Mouse (Mus musculus): Measurements from ENCODE around the gene Adam11. TPM values are rescaled to one million over a fixed set of nuclear protein-coding genes. Genes with fewer than 3 reads are reported as not detected.
"Not testable (repeated sequence)": the region's sequence is repeated elsewhere in the genome, so short reads cannot be mapped to it uniquely, and the experiment has no call there.

Gene Adam11
- 31.8 and 32.8 TPM in 2 replicates for polyA plus RNA-seq (2015; fragmentation: Nextera tagmentation; extraction: Ambion mirVana)

GRCm38 (mm10) chr11:102761309-102762210 is at the start of gene Adam11:
Adam11 (plus strand) TSS chr11:102761439.
- peak within 1 kb of the TSS; percentile 88 for H3K9ac ChIP-seq (replicated peaks)
- H3K9me3 ChIP-seq: no peaks in the 10 kb centered on the region
- H3K27me3 ChIP-seq: peaks cover 13% of the 10 kb centered on the region; the same call in 1 of the 2 replicates
- peaks cover 26% of the 10 kb centered on the region for H3K4me1 ChIP-seq (replicated peaks)
- peak within 1 kb of the TSS; percentile 89 for H3K4me2 ChIP-seq (replicated peaks)
- ATAC-seq: peak; percentile 62
- H3K27ac ChIP-seq: peak within 1 kb of the TSS; percentile 56
- H3K4me3 ChIP-seq (replicated peaks): peak within 1 kb of the TSS; percentile 65
- no peaks in the 10 kb centered on the region for H3K36me3 ChIP-seq
- WGBS: under 1% methylated on average over 55 of the region's 76 CpGs

DNA sequence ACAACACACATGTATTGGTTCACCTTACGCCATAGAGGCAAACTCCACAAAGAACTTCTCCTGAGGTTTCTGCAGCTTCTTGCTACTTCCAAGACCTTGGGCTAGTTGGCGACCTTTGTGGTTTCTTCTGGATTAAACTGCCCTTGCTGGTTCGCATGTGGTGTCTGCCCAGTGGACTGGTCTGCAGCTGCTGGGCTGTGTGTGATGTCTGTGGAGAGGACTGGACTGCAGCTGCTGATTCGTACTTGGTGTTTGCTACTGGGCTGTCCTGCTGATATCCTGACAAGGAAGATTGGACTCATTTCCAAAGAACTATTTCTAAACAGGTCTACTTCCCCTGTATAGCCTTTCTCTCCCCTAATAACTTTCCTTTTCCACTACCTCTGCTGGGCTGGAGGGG is 48.8 kb upstream of the Adam11 start:
- Histone ChIP-seq H3K4me2 (replicated peaks) (no peak overlapping the region), H3K9me3 (no peaks in the 10 kb centered on the region), H3K4me3 (replicated peaks) (no peak overlapping the region), H3K4me1 (replicated peaks) (no peaks in the 10 kb centered on the region), H3K27ac (no peak overlapping the region), H3K9ac (replicated peaks) (no peak overlapping the region), H3K36me3 (no peaks in the 10 kb centered on the region), H3K27me3 (no peaks in the 10 kb centered on the region)
- ATAC-seq: no peak
- 93% methylated on average over 4 of the region's 4 CpGs for WGBS

DNA sequence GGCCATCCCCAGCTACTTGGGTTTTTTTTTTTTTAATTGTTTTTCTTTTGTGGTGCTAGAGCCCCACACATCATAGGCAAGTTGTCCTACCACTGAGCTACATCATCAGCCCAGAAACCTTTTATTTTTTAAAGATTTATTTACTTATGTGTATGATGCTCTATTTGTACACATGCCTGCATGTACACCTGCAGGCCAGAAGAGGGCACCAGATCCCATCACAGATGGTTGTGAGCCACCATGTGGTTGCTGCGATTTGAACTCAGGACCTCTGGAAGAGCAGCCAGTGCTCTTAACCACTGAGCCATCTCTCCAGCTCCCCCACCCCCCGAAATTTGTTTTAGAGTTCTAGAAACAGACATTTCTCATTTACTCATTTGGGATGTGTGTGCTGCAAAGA is 46.7 kb upstream of the Adam11 start:
- not testable (repeated sequence) for H3K9me3 ChIP-seq; H3K4me1 ChIP-seq (replicated peaks); H3K36me3 ChIP-seq; H3K9ac ChIP-seq (replicated peaks); H3K4me3 ChIP-seq (replicated peaks); H3K27ac ChIP-seq; H3K27me3 ChIP-seq; ATAC-seq; H3K4me2 ChIP-seq (replicated peaks)
- 83% methylated on average over 2 of the region's 2 CpGs for whole genome bisulfite sequencing

GRCm38 (mm10) chr11:102716135-102716534 is 45.1 kb upstream of the Adam11 start:
- no peak overlapping the region for H3K27ac ChIP-seq
- H3K9ac ChIP-seq (replicated peaks): no peak overlapping the region
- WGBS: 83% methylated on average over 7 of the region's 7 CpGs
- no peaks in the 10 kb centered on the region for H3K9me3 ChIP-seq
- no peaks in the 10 kb centered on the region for H3K4me1 ChIP-seq (replicated peaks)
- H3K4me2 ChIP-seq (replicated peaks): no peak overlapping the region
- no peaks in the 10 kb centered on the region for H3K27me3 ChIP-seq
- ATAC-seq: no peak
- H3K4me3 ChIP-seq (replicated peaks): no peak overlapping the region
- H3K36me3 ChIP-seq: no peaks in the 10 kb centered on the region

- no peak overlapping the region for H3K27ac ChIP-seq
- ATAC-seq: no peak
- no peak overlapping the region for H3K4me2 ChIP-seq (replicated peaks)
- no peak overlapping the region for H3K4me3 ChIP-seq (replicated peaks)
- no peaks in the 10 kb centered on the region for H3K9me3 ChIP-seq
- 40% methylated on average over 3 of the region's 3 CpGs for whole genome bisulfite sequencing
- no peak overlapping the region for H3K9ac ChIP-seq (replicated peaks)
- H3K36me3 ChIP-seq: no peaks in the 10 kb centered on the region
- H3K4me1 ChIP-seq (replicated peaks): no peaks in the 10 kb centered on the region
- no peaks in the 10 kb centered on the region for H3K27me3 ChIP-seq
Observed at GRCm38 (mm10) chr11:102725574-102725973, 35.7 kb upstream of the Adam11 start.

DNA sequence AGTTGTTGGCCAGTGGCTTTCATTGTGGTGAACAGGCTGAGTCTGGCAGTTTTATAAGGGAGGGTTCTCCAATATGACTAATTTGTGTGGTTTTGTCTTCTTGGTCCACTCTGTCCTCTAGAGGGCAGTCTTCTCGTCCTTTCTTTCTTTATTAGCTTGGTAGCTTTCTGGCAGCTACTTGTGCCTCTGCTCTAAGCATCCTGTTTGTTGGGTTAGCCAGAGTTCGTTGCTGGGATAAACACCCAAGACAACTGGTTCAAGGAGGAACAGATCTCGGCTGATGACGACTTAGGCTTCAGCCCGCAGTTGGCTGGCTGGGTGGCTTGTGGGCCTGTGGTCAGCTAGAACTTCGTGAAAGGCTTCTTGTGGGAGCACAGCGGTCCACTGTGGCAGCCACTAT is 32.6 kb upstream of the Adam11 start:
- ATAC-seq: no peak
- 32% methylated on average over 7 of the region's 7 CpGs for WGBS
- no peaks in the 10 kb centered on the region for H3K27me3 ChIP-seq
- no peaks in the 10 kb centered on the region for H3K9me3 ChIP-seq
- no peak overlapping the region for H3K4me2 ChIP-seq (replicated peaks)
- no peaks in the 10 kb centered on the region for H3K36me3 ChIP-seq
- no peak overlapping the region for H3K9ac ChIP-seq (replicated peaks)
- H3K4me3 ChIP-seq (replicated peaks): no peak overlapping the region
- H3K4me1 ChIP-seq (replicated peaks): no peaks in the 10 kb centered on the region
- no peak overlapping the region for H3K27ac ChIP-seq

- no peak for ATAC-seq
- Histone ChIP-seq H3K9me3 (no peaks in the 10 kb centered on the region), H3K4me3 (replicated peaks) (no peak overlapping the region), H3K36me3 (no peaks in the 10 kb centered on the region), H3K4me2 (replicated peaks) (no peak overlapping the region), H3K27ac (no peak overlapping the region), H3K9ac (replicated peaks) (no peak overlapping the region), H3K4me1 (replicated peaks) (no peaks in the 10 kb centered on the region), H3K27me3 (no peaks in the 10 kb centered on the region)
- 88% methylated on average over 3 of the region's 3 CpGs for WGBS
Observed at GRCm38 (mm10) chr11:102729835-102730234, 31.4 kb upstream of the Adam11 start.

DNA sequence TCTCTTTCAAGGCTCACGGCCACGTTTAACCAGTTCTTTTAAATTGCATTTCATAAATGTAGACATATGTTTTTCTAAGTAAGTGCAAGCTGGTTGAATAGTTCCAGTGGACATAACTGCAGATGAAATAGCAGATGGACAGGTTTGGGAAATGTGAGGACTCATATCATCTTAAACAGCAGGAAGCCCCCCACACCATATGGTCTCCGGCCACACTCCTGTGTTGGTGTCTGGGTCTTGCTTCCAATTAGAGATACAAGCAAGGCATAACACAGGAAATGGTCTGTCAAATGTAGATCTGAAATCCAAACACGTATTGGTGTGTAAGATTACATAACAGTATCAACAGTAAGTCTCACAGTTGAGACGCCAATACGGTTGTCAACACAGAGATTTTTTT is 29.9 kb upstream of the Adam11 start:
- 89% methylated on average over 6 of the region's 6 CpGs for WGBS
- no peak for ATAC-seq
- Histone ChIP-seq H3K9ac (replicated peaks) (no peak overlapping the region), H3K27ac (no peak overlapping the region), H3K4me1 (replicated peaks) (no peaks in the 10 kb centered on the region), H3K4me3 (replicated peaks) (no peak overlapping the region), H3K9me3 (no peaks in the 10 kb centered on the region), H3K4me2 (replicated peaks) (no peak overlapping the region), H3K27me3 (no peaks in the 10 kb centered on the region), H3K36me3 (no peaks in the 10 kb centered on the region)

DNA sequence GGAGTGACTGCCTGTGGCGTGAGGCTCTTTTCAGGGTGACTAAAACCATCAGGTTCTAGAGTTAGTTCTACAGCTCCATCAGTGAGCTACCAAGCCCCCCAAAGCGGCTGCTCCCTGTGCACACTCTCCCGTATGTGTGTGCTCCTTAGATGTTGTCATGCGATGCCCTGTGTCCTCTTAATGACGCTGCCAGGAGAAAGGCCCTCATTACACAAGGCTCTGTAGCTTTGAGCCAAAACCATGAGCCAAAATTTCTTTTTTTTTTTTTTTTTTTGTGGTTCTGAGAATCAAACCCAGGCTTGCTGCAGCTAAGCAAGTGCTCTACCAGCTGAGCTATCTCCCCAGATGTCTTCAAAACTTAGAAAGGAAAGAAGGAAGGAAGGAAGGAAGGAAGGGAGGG is 28.1 kb upstream of the Adam11 start:
- ATAC-seq: no peak
- 79% methylated on average over 5 of the region's 5 CpGs for WGBS
- no peak overlapping the region for H3K9ac ChIP-seq (replicated peaks)
- H3K4me1 ChIP-seq (replicated peaks): no peaks in the 10 kb centered on the region
- H3K4me2 ChIP-seq (replicated peaks): no peak overlapping the region
- H3K27me3 ChIP-seq: peaks cover 7% of the 10 kb centered on the region
- H3K27ac ChIP-seq: no peak overlapping the region
- H3K36me3 ChIP-seq: no peaks in the 10 kb centered on the region
- no peaks in the 10 kb centered on the region for H3K9me3 ChIP-seq
- H3K4me3 ChIP-seq (replicated peaks): no peak overlapping the region

GRCm38 (mm10) chr11:102734961-102735360 is 26.3 kb upstream of the Adam11 start:
- Histone ChIP-seq H3K4me3 (replicated peaks) (no peak overlapping the region), H3K9ac (replicated peaks) (no peak overlapping the region), H3K36me3 (no peaks in the 10 kb centered on the region), H3K27me3 (peaks cover 14% of the 10 kb centered on the region), H3K4me1 (replicated peaks) (peaks cover 7% of the 10 kb centered on the region), H3K4me2 (replicated peaks) (no peak overlapping the region), H3K27ac (no peak overlapping the region), H3K9me3 (no peaks in the 10 kb centered on the region)
- no peak for ATAC-seq
- 89% methylated on average over 6 of the region's 6 CpGs for WGBS

GRCm38 (mm10) chr11:102738046-102738445 is 23.2 kb upstream of the Adam11 start:
- Histone ChIP-seq H3K36me3 (no peaks in the 10 kb centered on the region), H3K4me2 (replicated peaks) (no peak overlapping the region), H3K4me3 (replicated peaks) (no peak overlapping the region), H3K4me1 (replicated peaks) (peaks cover 22% of the 10 kb centered on the region), H3K27ac (no peak overlapping the region), H3K9ac (replicated peaks) (no peak overlapping the region), H3K9me3 (no peaks in the 10 kb centered on the region), H3K27me3 (peaks cover 19% of the 10 kb centered on the region)
- WGBS: 86% methylated on average over 3 of the region's 3 CpGs
- ATAC-seq: no peak

- Histone ChIP-seq H3K9me3 (no peaks in the 10 kb centered on the region), H3K4me3 (replicated peaks) (peak overlapping the region; percentile 34), H3K4me2 (replicated peaks) (peak overlapping the region; percentile 67), H3K27me3 (peaks cover 19% of the 10 kb centered on the region), H3K4me1 (replicated peaks) (peaks cover 22% of the 10 kb centered on the region), H3K36me3 (no peaks in the 10 kb centered on the region), H3K27ac (peak overlapping the region; percentile 67), H3K9ac (replicated peaks) (peak overlapping the region; percentile 61)
- peak; percentile 87 for ATAC-seq
- 5% methylated on average over 20 of the region's 20 CpGs for WGBS
Observed at GRCm38 (mm10) chr11:102739278-102739966, 21.8 kb upstream of the Adam11 start.
